Mouse (Mus musculus): ENCODE measurements at regions not wholly inside any gene's neighbourhood (a gene's known extent, or its start where the extent isn't known, plus 50 kb on each side); places are given as distances from the start of the nearest gene placed in this dataset.

- no peak for DNase-seq (ENCODE audit: low read depth, low spot score)
These were observed 475.1 kb downstream of the Tbl1xr1 start for GRCm38 (mm10) chr3:22551516-22551915.

GRCm38 (mm10) chr3:22559556-22559955 is 483.1 kb downstream of the Tbl1xr1 start:
- DNase-seq (ENCODE audit: low read depth, low spot score), result peak; percentile 93

- DNase-seq (ENCODE audit: low read depth, low spot score), result peak; percentile 85
These were observed 484.2 kb downstream of the Tbl1xr1 start for GRCm38 (mm10) chr3:22560476-22561170.

All from R1 (cell line).